In the genomic region with DNA sequence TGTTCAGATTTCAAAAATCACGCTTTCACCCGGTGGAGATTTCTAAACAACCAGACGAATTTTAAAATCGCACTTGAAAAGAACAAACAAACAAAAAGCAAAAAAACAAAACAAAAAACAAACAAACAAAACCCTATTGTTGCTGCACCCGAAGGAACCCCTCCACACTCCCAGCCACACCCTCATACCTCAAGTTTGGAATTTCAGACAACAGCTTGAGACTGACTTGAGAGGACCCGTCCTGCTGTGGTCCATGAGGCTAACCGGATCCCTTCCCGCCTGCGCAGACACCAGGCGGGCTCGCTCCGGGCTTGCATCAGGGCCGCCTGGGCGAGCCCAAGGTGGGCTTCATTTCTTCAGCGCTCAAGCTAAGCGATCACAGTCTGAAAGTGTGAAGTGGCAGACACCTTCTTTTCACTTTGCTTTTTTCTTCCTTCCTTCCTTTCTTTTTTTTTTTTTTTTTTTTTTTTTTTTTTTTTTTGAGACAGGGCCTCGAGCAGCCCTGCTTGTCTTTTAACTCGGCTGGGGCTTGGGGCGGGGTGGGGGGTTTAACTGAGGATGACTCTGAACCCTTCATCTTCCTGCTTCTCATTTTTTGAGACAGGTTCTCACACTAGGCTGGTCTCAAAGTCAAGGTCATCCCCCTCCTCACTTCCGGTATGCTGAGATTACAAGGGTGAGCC, we compare ENCODE assay signal across 7 mouse cellular contexts. TPM values are rescaled to one million over a fixed set of nuclear protein-coding genes. Genes with fewer than 3 reads are reported as not detected.
DNase-seq lines count a peak whose midpoint lies in the region; ATAC-seq lines count a peak whose summit lies in the region.

No protein-coding gene starts in this region.

- H3K4me2 ChIP-seq in embryonic facial prominence, embryonic 14.5 days (ENCODE audit: low read depth, low read length), result peak overlapping the region; percentile 53
- peak overlapping the region; percentile 49 for H3K4me2 ChIP-seq in limb, embryonic 11.5 days (ENCODE audit: low read depth, severe bottlenecking)
- peak overlapping the region; percentile 42 for H3K4me2 ChIP-seq in stomach, embryonic 14.5 days (replicated peaks; ENCODE audit: low read depth, low read length)

- peak overlapping the region; percentile 88 for H3K4me3 ChIP-seq in megakaryocyte, embryonic 14.5 days (replicated peaks)
- H3K4me3 ChIP-seq in embryonic facial prominence, embryonic 14.5 days (ENCODE audit: low read depth, low read length), result peak overlapping the region; percentile 34
- H3K4me3 ChIP-seq in limb, embryonic 11.5 days (ENCODE audit: low read depth, low read length), result peak overlapping the region; percentile 20; the same call in 1 of the 2 replicates
- peak overlapping the region; percentile 25 for H3K4me3 ChIP-seq in stomach, embryonic 14.5 days (ENCODE audit: low read depth, low read length)

- 2% methylated on average over 20 of the region's 20 CpGs for WGBS in embryonic facial prominence, embryonic 14.5 days
- under 1% methylated on average over 20 of the region's 20 CpGs for WGBS in limb, embryonic 11.5 days
- WGBS in stomach, embryonic 14.5 days, result under 1% methylated on average over 20 of the region's 20 CpGs

- no peak for ATAC-seq in megakaryocyte, adult 5-6 weeks (ENCODE audit: poor library complexity, severe bottlenecking)
- 0 out of 2 replicates have a peak, but pooled peaks have one; percentile 42 for ATAC-seq in embryonic facial prominence, embryonic 14.5 days (ENCODE audit: low read depth)
- ATAC-seq in limb, embryonic 11.5 days (ENCODE audit: insufficient number of reproducible peaks, low FRiP score, low TSS enrichment, low read depth), result peak; percentile 80; the same call in 1 of the 2 replicates
- no peak for ATAC-seq in stomach, embryonic 14.5 days (ENCODE audit: insufficient number of reproducible peaks, insufficient read depth, low FRiP score, low read depth)

- H3K27ac ChIP-seq in embryonic facial prominence, embryonic 14.5 days (replicated peaks; ENCODE audit: low read depth, low read length), result no peak overlapping the region
- no peak overlapping the region for H3K27ac ChIP-seq in limb, embryonic 11.5 days (replicated peaks; ENCODE audit: low read depth, low read length)
- no peak overlapping the region for H3K27ac ChIP-seq in stomach, embryonic 14.5 days (ENCODE audit: low read length)

- no peaks in the 10 kb centered on the region for H3K36me3 ChIP-seq in megakaryocyte, embryonic 14.5 days (replicated peaks; ENCODE audit: low read length)
- H3K36me3 ChIP-seq in embryonic facial prominence, embryonic 14.5 days (ENCODE audit: control insufficient read depth, insufficient read depth, low read length), result no peaks in the 10 kb centered on the region
- H3K36me3 ChIP-seq in limb, embryonic 11.5 days (ENCODE audit: control insufficient read depth, insufficient read depth, low read length), result no peaks in the 10 kb centered on the region
- H3K36me3 ChIP-seq in stomach, embryonic 14.5 days (ENCODE audit: control insufficient read depth, insufficient read depth, low read length), result no peaks in the 10 kb centered on the region

- no peak overlapping the region; the same call in 1 of the 2 replicates for H3K9ac ChIP-seq in embryonic facial prominence, embryonic 14.5 days (ENCODE audit: low read depth, low read length)
- no peak overlapping the region for H3K9ac ChIP-seq in limb, embryonic 11.5 days (ENCODE audit: low read length)
- H3K9ac ChIP-seq in stomach, embryonic 14.5 days (replicated peaks; ENCODE audit: low read depth, low read length), result no peak overlapping the region

- peaks cover 79% of the 10 kb centered on the region for H3K27me3 ChIP-seq in megakaryocyte, embryonic 14.5 days (replicated peaks)
- H3K27me3 ChIP-seq in embryonic facial prominence, embryonic 14.5 days (replicated peaks; ENCODE audit: control insufficient read depth, insufficient read depth, low read length), result peaks cover 59% of the 10 kb centered on the region
- peaks cover 48% of the 10 kb centered on the region for H3K27me3 ChIP-seq in limb, embryonic 11.5 days (ENCODE audit: control insufficient read depth, insufficient read depth, low read length)
- peaks cover 36% of the 10 kb centered on the region for H3K27me3 ChIP-seq in stomach, embryonic 14.5 days (ENCODE audit: control insufficient read depth, insufficient read depth, low read length)

- DNase-seq in embryonic facial prominence, embryonic 14.5 days (ENCODE audit: low spot score), result no peak
- DNase-seq in limb, embryonic 11.5 days (ENCODE audit: low spot score), result peak; percentile 64
- no peak for DNase-seq in ovary, postnatal 36 days (ENCODE audit: low spot score)
- no peak for DNase-seq in right cerebral cortex, postnatal 10 days (ENCODE audit: low spot score in 2 of 2)

- peaks cover 40% of the 10 kb centered on the region for H3K4me1 ChIP-seq in megakaryocyte, embryonic 14.5 days
- H3K4me1 ChIP-seq in embryonic facial prominence, embryonic 14.5 days (ENCODE audit: control insufficient read depth, insufficient read depth, low read length), result peaks cover 7% of the 10 kb centered on the region; the same call in 1 of the 2 replicates
- H3K4me1 ChIP-seq in limb, embryonic 11.5 days (ENCODE audit: control insufficient read depth, insufficient read depth, low read length), result peaks cover 12% of the 10 kb centered on the region; the same call in 1 of the 2 replicates
- peaks cover 13% of the 10 kb centered on the region; the same call in 1 of the 2 replicates for H3K4me1 ChIP-seq in stomach, embryonic 14.5 days (ENCODE audit: control insufficient read depth, insufficient read depth, low read length)

- H3K9me3 ChIP-seq in megakaryocyte, embryonic 14.5 days, result peaks cover 8% of the 10 kb centered on the region
- no peaks in the 10 kb centered on the region for H3K9me3 ChIP-seq in embryonic facial prominence, embryonic 14.5 days (ENCODE audit: control insufficient read depth, low read length)
- no peaks in the 10 kb centered on the region for H3K9me3 ChIP-seq in limb, embryonic 11.5 days (ENCODE audit: control insufficient read depth, low read length)
- no peaks in the 10 kb centered on the region for H3K9me3 ChIP-seq in stomach, embryonic 14.5 days (ENCODE audit: control insufficient read depth, low read depth, low read length)

RNA-seq across cellular contexts. Expression of gene Eomes, which starts 11.0 kb away (rescaled TPM):
- not detected in 2 replicates for polyA plus RNA-seq in megakaryocyte, embryonic 14.5 days (2012; ENCODE audit: insufficient read depth, low replicate concordance)
- 0.78 and 1.3 TPM in 2 replicates for total RNA-seq in megakaryocyte, adult 5-6 weeks (2015)
- total RNA-seq in megakaryocyte, adult 5-6 weeks (2017), result 0.37 and 1.8 TPM in 2 replicates
- 0.07 and 0.08 TPM in 2 replicates for polyA plus RNA-seq in embryonic facial prominence, embryonic 14.5 days (2014; fragmentation: Nextera tagmentation; extraction: Ambion mirVana)
- polyA plus RNA-seq in limb, embryonic 11.5 days (2014; fragmentation: Nextera tagmentation; extraction: Ambion mirVana), result 0.67 and 1.1 TPM in 2 replicates
- 0.22 TPM in 1 of 2 replicates, not detected in the other for polyA plus RNA-seq in stomach, embryonic 14.5 days (2014; fragmentation: Nextera tagmentation; extraction: Ambion mirVana)

RNA-seq across cellular contexts. Expression of gene Golga4, which starts 17.0 kb away (rescaled TPM):
- 1.2 and 11.7 TPM in 2 replicates for polyA plus RNA-seq in megakaryocyte, embryonic 14.5 days (2012; ENCODE audit: insufficient read depth, low replicate concordance)
- 20.7 and 27.3 TPM in 2 replicates for total RNA-seq in megakaryocyte, adult 5-6 weeks (2015)
- 46.0 and 57.2 TPM in 2 replicates for total RNA-seq in megakaryocyte, adult 5-6 weeks (2017)
- 48.5 and 52.2 TPM in 2 replicates for polyA plus RNA-seq in embryonic facial prominence, embryonic 14.5 days (2014; fragmentation: Nextera tagmentation; extraction: Ambion mirVana)
- 49.5 and 60.1 TPM in 2 replicates for polyA plus RNA-seq in limb, embryonic 11.5 days (2014; fragmentation: Nextera tagmentation; extraction: Ambion mirVana)
- polyA plus RNA-seq in stomach, embryonic 14.5 days (2014; fragmentation: Nextera tagmentation; extraction: Ambion mirVana), result 70.8 and 73.4 TPM in 2 replicates

Comparison
In these comparisons a context has a peak if more than half of its experiments do, and no peak if none do; other contexts are left out.
1. H3K4me3 ChIP-seq: peak in every context shown above with its lines; median percentile 88 in megakaryocyte, embryonic 14.5 days; 34 in embryonic facial prominence, embryonic 14.5 days; 25 in stomach, embryonic 14.5 days; 20 in limb, embryonic 11.5 days.
2. ATAC-seq: peak in embryonic facial prominence, embryonic 14.5 days (single experiment) and limb, embryonic 11.5 days (single experiment); none in megakaryocyte, adult 5-6 weeks (single experiment) and stomach, embryonic 14.5 days (single experiment).
3. Peak in every context shown above with its lines, with median percentiles within 50 percentile points of each other: H3K4me2 ChIP-seq.